In genomic region chr9:115867277-115867676, GRCm38 (mm10) we compare ENCODE assay signal across 8 mouse cellular contexts. TPM values are rescaled to one million over a fixed set of nuclear protein-coding genes. Genes with fewer than 3 reads are reported as not detected.
DNase-seq lines count a peak whose midpoint lies in the region; ATAC-seq lines count a peak whose summit lies in the region.
"Had no signal": no experiment of that assay in that cellular context is flagged by ENCODE, and none has a peak within 500 bp of the region (broad histone marks: within the 10 kb centered on the region; RNA-seq: fewer than 3 reads in every experiment).

No protein-coding gene starts in this region.

- 14% methylated on average over 2 of the region's 2 CpGs for WGBS in lung, embryonic 16.5 days

- H3K9me3 ChIP-seq in lung, embryonic 16.5 days (ENCODE audit: control insufficient read depth, low read length): no peaks in the 10 kb centered on the region

- DNase-seq in lung, adult 18-20 months: no peak
- peak; percentile 86 for DNase-seq in adrenal gland, adult 2 months
- peak; percentile 61 to 72 for DNase-seq in heart, adult 18-20 months
- peak; percentile 87 for DNase-seq in skeletal muscle tissue, adult 2 months (ENCODE audit: low read depth, low spot score)
- no peak for DNase-seq in layer of hippocampus, postnatal 36 days
- no peak for DNase-seq in MN1 (ENCODE audit: low spot score)

- no peak overlapping the region for H3K4me3 ChIP-seq in lung, embryonic 16.5 days (ENCODE audit: low read length)

- no peak overlapping the region for H3K27ac ChIP-seq in lung, embryonic 16.5 days (ENCODE audit: low read length)

- H3K27me3 ChIP-seq in lung, embryonic 16.5 days (ENCODE audit: control insufficient read depth, insufficient read depth, low read depth, low read length): no peaks in the 10 kb centered on the region

- H3K4me2 ChIP-seq in lung, embryonic 16.5 days (ENCODE audit: low read depth, low read length): no peak overlapping the region
- H3K4me2 ChIP-seq: midbrain, embryonic 11.5 days had no signal

- H3K4me1 ChIP-seq in lung, embryonic 16.5 days (replicated peaks; ENCODE audit: control insufficient read depth, insufficient read depth, low read length): peaks cover 2% of the 10 kb centered on the region; the same call in 1 of the 2 replicates

- H3K9ac ChIP-seq in lung, embryonic 16.5 days (ENCODE audit: low read length): no peak overlapping the region

- H3K36me3 ChIP-seq in lung, embryonic 16.5 days (ENCODE audit: control insufficient read depth, insufficient read depth, low read length): no peaks in the 10 kb centered on the region

- ATAC-seq in lung, embryonic 16.5 days (ENCODE audit: low read depth): peak; percentile 59; the same call in 1 of the 2 replicates

RNA-seq across cellular contexts. Expression of gene Gadl1, which starts 42.0 kb away (rescaled TPM):
- 0.75 and 0.92 TPM in 2 replicates for polyA plus RNA-seq in lung, embryonic 16.5 days (2015; fragmentation: Nextera tagmentation; extraction: Ambion mirVana)
- under 1 TPM in 1 of 2 experiments, not detected in 1; 0.29 TPM for total RNA-seq in adrenal gland, adult 2 months (2021)
- 0.02 TPM in 1 of 2 replicates, not detected in the other for polyA plus RNA-seq in adrenal gland, adult 2 months (2012; rRNA removed)
- not detected for total RNA-seq in heart, adult 18-20 months (2021)
- total RNA-seq in layer of hippocampus, postnatal 36 days (2021): under 1 TPM; 0.23 to 0.65 TPM

Comparison
In these comparisons a context has a peak if more than half of its experiments do, and no peak if none do; other contexts are left out.
1. DNase-seq: peak in adrenal gland, adult 2 months (single experiment), heart, adult 18-20 months (2 of 2) and skeletal muscle tissue, adult 2 months (single experiment); none in lung, adult 18-20 months (0 of 2), layer of hippocampus, postnatal 36 days (0 of 2) and MN1 (single experiment).